Mouse (Mus musculus): ENCODE measurements around the gene Dguok. TPM values are rescaled to one million over a fixed set of nuclear protein-coding genes. Genes with fewer than 3 reads are reported as not detected.

Gene Dguok
- polyA plus RNA-seq, 1 experiment from 2014 or later = 75.5 TPM

DNA sequence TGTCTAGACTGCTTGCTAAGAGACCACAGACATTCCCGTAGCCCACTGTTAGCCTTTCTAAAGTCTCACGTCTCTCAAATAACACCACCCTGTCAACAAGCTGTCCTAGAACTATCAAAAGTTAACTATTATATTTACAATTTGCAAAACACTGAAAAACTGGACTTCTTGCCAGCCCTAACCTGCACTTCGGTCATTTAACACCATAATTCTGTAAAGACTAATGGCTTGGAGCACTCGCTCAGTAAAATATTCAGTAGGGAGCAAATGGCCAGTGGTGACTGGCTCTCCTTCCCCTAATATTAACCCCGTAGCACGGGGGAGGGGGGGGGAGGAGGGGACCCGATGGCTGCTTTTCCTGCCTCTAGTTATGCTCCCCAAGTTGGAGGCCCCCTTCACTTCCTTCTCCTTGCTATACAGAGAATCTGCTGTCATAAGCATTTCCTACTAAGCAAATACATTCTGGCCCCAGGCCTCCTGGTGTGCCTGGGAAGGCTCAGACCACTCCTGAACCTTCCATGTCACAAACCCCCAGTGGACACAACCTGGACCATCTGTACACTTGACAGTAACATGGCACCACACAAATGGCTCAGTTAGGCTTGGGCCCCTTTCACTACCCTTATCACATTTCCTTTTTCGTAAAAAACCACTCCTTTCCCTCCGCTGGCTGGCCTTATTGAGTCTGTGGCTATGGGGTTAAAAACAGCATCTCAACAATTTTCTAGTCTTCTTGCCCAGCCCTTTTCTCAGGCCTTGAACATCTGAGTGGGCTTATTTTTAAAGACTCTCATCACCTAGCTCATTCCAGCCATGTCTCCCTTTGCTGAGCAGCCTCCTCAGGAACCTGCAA, 56.1 kb downstream of the Dguok start:
- ATAC-seq (replicated peaks; ENCODE audit: low FRiP score, low read depth) (no peak), DNase-seq (ENCODE audit: low spot score) (no peak)
- H3K9me3 ChIP-seq (replicated peaks; ENCODE audit: low read length) = no peaks in the 10 kb centered on the region
- WGBS = 23% methylated on average over 9 of the region's 9 CpGs
- H3K27ac ChIP-seq = peak overlapping the region; percentile 15; the same call in 1 of the 2 replicates
- TF ChIP-seq CTCF (IDR thresholded peaks at IDR 0.05; ENCODE audit: low read depth) = no peak
- peaks cover 60% of the 10 kb centered on the region for H3K4me1 ChIP-seq (replicated peaks; ENCODE audit: insufficient read depth, low read length)
- H3K4me2 ChIP-seq (ENCODE audit: low read length) = peak overlapping the region; percentile 28
- H3K9ac ChIP-seq (ENCODE audit: low read depth, low read length) = no peak overlapping the region
- H3K36me3 ChIP-seq (ENCODE audit: insufficient read depth, low read length) = no peaks in the 10 kb centered on the region
- H3K4me3 ChIP-seq (replicated peaks; ENCODE audit: low read depth, low read length) = no peak overlapping the region
- no peaks in the 10 kb centered on the region for H3K27me3 ChIP-seq (ENCODE audit: insufficient read depth, low read length)

DNA sequence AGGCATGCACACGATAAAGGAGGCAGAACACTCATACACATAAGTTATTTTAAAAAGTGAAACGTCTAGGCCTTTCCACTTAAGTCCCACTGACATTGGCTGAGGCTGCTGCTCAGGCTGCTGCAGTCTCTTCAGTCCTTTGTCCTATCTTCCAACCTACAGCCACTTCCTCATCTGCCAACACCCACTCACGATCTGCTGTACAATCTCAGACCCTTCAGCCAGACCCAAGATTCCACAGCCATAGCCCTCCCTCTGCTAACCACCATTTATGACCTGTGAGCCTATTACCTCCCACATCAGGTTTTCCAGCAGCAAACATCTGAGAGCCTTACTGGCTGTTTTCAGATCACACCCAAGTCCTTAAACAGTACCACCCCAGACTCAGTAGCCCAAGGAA, 57.3 kb downstream of the Dguok start:
- Histone ChIP-seq H3K4me3 (replicated peaks; ENCODE audit: low read depth, low read length) (no peak overlapping the region), H3K27ac (0 out of 2 replicates have a peak overlapping the region, but pooled peaks have one; percentile 6), H3K27me3 (ENCODE audit: insufficient read depth, low read length) (no peaks in the 10 kb centered on the region), H3K9ac (ENCODE audit: low read depth, low read length) (no peak overlapping the region), H3K9me3 (replicated peaks; ENCODE audit: low read length) (no peaks in the 10 kb centered on the region), H3K36me3 (ENCODE audit: insufficient read depth, low read length) (no peaks in the 10 kb centered on the region), H3K4me2 (ENCODE audit: low read length) (no peak overlapping the region), H3K4me1 (replicated peaks; ENCODE audit: insufficient read depth, low read length) (peaks cover 60% of the 10 kb centered on the region)
- ATAC-seq (replicated peaks; ENCODE audit: low FRiP score, low read depth) (no peak), DNase-seq (ENCODE audit: low spot score) (no peak)
- WGBS = 27% methylated on average over 3 of the region's 3 CpGs
- no peak for TF ChIP-seq CTCF (IDR thresholded peaks at IDR 0.05; ENCODE audit: low read depth)

DNA sequence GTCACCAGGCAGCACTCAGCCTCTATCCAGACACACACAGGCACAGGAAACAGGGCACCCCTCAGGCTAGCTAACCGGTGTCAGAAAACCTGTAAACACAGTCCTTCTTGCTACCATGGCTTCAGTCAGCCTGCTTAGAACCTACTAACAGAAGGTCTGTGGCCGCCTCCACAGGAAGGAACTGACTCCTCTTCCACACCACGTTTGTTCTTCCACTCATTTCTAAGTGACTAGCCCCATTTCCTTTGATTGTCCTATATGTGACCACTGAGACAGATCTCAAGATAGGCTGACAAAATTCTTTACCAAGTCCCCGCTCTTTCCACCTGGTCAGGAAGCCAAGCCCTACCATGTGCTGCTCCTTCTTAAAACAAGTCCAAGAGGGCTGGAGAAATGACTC, 57.9 kb downstream of the Dguok start:
- DNase-seq (ENCODE audit: low spot score) (no peak), ATAC-seq (replicated peaks; ENCODE audit: low FRiP score, low read depth) (no peak)
- H3K9ac ChIP-seq (ENCODE audit: low read depth, low read length) = no peak overlapping the region
- no peaks in the 10 kb centered on the region for H3K36me3 ChIP-seq (ENCODE audit: insufficient read depth, low read length)
- H3K4me2 ChIP-seq (ENCODE audit: low read length) = no peak overlapping the region
- no peak overlapping the region for H3K4me3 ChIP-seq (replicated peaks; ENCODE audit: low read depth, low read length)
- no peaks in the 10 kb centered on the region for H3K27me3 ChIP-seq (ENCODE audit: insufficient read depth, low read length)
- 0 out of 2 replicates have a peak overlapping the region, but pooled peaks have one; percentile 6 for H3K27ac ChIP-seq
- no peak for TF ChIP-seq CTCF (IDR thresholded peaks at IDR 0.05; ENCODE audit: low read depth)
- WGBS = 70% methylated on average over 4 of the region's 4 CpGs
- no peaks in the 10 kb centered on the region for H3K9me3 ChIP-seq (replicated peaks; ENCODE audit: low read length)
- peaks cover 60% of the 10 kb centered on the region for H3K4me1 ChIP-seq (replicated peaks; ENCODE audit: insufficient read depth, low read length)

DNA sequence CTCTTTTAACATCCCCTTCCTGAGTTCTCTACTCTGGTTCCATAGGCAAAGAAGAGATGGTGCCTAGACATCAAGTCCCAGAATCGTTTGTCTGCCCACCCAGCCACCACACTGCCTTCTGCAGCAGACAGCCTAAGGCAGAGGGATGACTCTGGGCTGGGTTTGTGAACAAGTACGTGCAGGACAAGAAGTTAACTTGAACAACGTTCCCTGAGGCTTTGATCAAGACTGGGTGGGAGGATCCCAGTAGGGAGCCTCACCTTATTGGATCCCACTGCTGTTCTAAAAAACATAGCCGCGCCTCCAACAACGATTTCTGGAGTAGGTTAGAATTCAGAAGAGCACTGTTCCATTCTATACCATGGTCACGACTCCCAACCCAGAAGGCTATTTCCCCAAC, 59.7 kb downstream of the Dguok start:
- ATAC-seq (replicated peaks; ENCODE audit: low FRiP score, low read depth) = no peak
- 60% methylated on average over 7 of the region's 7 CpGs for WGBS
- Histone ChIP-seq H3K9me3 (replicated peaks; ENCODE audit: low read length) (no peaks in the 10 kb centered on the region), H3K4me2 (ENCODE audit: low read length) (no peak overlapping the region), H3K27ac (no peak overlapping the region), H3K27me3 (ENCODE audit: insufficient read depth, low read length) (no peaks in the 10 kb centered on the region), H3K9ac (ENCODE audit: low read depth, low read length) (no peak overlapping the region), H3K4me1 (replicated peaks; ENCODE audit: insufficient read depth, low read length) (peaks cover 61% of the 10 kb centered on the region), H3K4me3 (replicated peaks; ENCODE audit: low read depth, low read length) (no peak overlapping the region), H3K36me3 (ENCODE audit: insufficient read depth, low read length) (no peaks in the 10 kb centered on the region)
- DNase-seq (ENCODE audit: low spot score) = no peak
- TF ChIP-seq CTCF (IDR thresholded peaks at IDR 0.05; ENCODE audit: low read depth) = no peak

DNA sequence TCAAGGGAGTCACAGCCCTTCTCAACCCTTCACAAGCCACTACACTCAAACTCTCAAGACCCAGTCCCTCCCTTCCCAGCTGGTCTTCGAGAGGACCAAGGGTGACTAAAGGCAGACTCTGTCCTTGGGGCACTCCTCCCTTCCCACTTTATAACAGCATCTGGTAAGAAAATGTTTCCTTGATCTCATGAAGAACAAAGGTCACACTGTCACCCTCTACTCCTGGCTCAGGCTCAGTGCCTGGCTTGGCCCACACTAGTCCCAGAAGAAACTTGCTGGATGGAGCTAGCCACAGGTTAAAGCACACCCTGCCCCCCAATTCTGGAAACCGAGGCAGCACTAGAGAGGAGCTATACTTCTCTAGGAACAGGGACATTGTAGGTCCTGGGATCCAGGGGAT, 61.0 kb downstream of the Dguok start:
- Histone ChIP-seq H3K4me2 (ENCODE audit: low read length) (no peak overlapping the region), H3K9ac (ENCODE audit: low read depth, low read length) (no peak overlapping the region), H3K36me3 (ENCODE audit: insufficient read depth, low read length) (no peaks in the 10 kb centered on the region), H3K27ac (peak overlapping the region; percentile 10; the same call in 1 of the 2 replicates), H3K4me3 (replicated peaks; ENCODE audit: low read depth, low read length) (no peak overlapping the region), H3K9me3 (replicated peaks; ENCODE audit: low read length) (no peaks in the 10 kb centered on the region), H3K27me3 (ENCODE audit: insufficient read depth, low read length) (no peaks in the 10 kb centered on the region), H3K4me1 (replicated peaks; ENCODE audit: insufficient read depth, low read length) (peaks cover 48% of the 10 kb centered on the region)
- no peak for TF ChIP-seq CTCF (IDR thresholded peaks at IDR 0.05; ENCODE audit: low read depth)
- no peak for ATAC-seq (replicated peaks; ENCODE audit: low FRiP score, low read depth)
- no peak for DNase-seq (ENCODE audit: low spot score)
- WGBS = 49% methylated on average over 2 of the region's 2 CpGs

DNA sequence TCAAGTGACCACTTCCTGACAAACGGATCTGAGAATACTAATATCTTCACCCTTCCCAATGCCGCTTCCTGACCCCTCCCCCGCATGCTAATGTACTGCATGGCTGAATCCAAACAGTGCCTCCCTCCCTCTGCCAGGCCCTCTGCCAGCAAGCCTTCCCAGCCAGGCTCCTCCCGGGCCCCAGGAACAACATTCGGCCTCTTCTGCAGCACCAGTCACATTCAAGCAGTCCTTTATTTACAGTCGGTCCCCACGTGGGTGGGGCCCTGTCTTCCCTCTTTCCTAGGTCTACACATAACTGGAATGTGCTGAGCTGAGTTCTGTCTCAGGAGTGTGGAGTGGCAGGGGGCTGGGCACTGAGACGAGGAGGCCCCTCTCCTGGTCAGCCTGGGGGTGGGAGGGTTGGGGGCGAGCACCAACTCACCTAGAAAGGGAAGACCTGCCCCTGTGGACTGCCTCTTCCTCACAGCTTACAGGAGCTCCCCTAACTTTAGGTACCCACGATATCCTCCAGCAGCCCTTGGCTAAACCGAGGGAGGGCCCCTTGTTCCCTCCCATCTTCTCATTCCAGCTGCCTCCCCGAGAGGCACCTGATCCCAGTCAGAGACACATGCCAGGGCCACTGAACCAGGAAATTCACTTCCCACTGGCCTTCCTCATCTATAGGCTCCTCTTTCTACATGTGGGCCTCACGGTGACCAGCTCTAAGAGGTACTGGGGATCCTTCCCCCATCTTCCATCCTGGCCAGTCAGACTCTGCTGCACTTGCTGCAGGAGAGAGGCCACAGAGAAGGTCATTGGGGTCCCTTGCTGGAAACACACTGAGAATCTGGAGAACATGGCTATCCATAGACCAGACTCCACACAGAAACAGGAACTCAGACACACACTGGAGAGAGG, 63.1 kb downstream of the Dguok start:
- ATAC-seq (replicated peaks; ENCODE audit: low FRiP score, low read depth) (peak; percentile 77), DNase-seq (ENCODE audit: low spot score) (peak; percentile 93)
- no peaks in the 10 kb centered on the region for H3K27me3 ChIP-seq (ENCODE audit: insufficient read depth, low read length)
- no peaks in the 10 kb centered on the region for H3K9me3 ChIP-seq (replicated peaks; ENCODE audit: low read length)
- H3K4me1 ChIP-seq (replicated peaks; ENCODE audit: insufficient read depth, low read length) = peaks cover 42% of the 10 kb centered on the region
- peak overlapping the region; percentile 96 for H3K27ac ChIP-seq
- no peak for TF ChIP-seq CTCF (IDR thresholded peaks at IDR 0.05; ENCODE audit: low read depth)
- WGBS = 4% methylated on average over 13 of the region's 13 CpGs
- H3K4me3 ChIP-seq (replicated peaks; ENCODE audit: low read depth, low read length) = no peak overlapping the region
- peak overlapping the region; percentile 75 for H3K4me2 ChIP-seq (ENCODE audit: low read length)
- H3K9ac ChIP-seq (ENCODE audit: low read depth, low read length) = no peak overlapping the region
- H3K36me3 ChIP-seq (ENCODE audit: insufficient read depth, low read length) = peaks cover 2% of the 10 kb centered on the region; the same call in 1 of the 2 replicates

All from kidney, postnatal 0 days (tissue).